Mouse (Mus musculus): ENCODE results near the gene Otulinl. TPM values are rescaled to one million over a fixed set of nuclear protein-coding genes. Genes with fewer than 3 reads are reported as not detected.
A peak's percentile ranks its signal among the peaks of the same experiment; 100 is the strongest.

Otulinl gene
- total RNA-seq, 2 experiments from 2014 or later: 27.8 to 29.1 TPM

- DNase-seq (ENCODE audit: low spot score in 2 of 2): no peak
Measured at GRCm38 (mm10) chr15:27658356-27658755, 23.0 kb downstream of the Otulinl start.

GRCm38 (mm10) chr15:27657866-27658265 lies 23.5 kb downstream of the Otulinl start:
- no peak for DNase-seq (ENCODE audit: low spot score in 2 of 2)

DNA sequence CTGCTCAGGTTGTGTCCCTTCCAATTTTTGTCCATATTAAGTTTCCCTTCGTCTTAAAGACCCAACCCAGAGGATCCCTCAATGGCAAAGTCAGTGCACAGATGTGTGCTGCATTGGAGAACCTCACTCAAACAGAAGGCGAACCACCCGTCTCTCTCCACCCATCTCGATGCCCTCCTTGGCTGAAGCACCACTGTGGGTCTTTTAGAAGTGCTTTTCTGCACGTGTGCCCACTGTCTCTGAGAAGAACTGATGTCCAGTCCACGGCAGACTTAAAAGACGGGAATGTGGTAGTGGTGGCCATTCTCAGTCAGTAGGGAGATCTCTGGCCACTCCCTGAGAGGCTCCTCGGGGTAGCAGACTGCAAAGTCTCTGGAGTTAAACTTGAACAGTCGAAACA lies 24.8 kb downstream of the Otulinl start:
- no peak for DNase-seq (ENCODE audit: low spot score in 2 of 2)

- DNase-seq (ENCODE audit: low spot score in 2 of 2): no peak
Measured at GRCm38 (mm10) chr15:27655015-27655414, 26.4 kb downstream of the Otulinl start.

DNA sequence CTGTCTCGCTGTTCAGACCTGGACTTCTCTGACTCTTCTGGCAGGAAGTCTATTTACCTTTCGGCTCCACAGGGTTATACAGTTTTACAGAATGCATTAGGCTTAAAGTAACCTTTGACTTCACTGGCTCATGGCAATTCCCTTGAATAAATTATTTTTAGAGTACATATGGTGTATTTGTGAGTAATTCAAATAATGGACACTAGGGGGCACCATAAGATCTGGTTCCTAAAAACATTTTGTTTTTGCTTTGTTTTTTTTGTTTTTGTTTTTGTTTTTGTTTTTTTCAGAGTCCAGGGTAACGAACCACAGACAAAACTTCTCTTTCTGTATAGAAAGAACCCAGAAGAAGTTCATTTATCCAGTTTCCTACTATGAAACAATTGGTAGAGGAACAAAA lies 33.7 kb downstream of the Otulinl start:
- no peak for DNase-seq (ENCODE audit: low spot score in 2 of 2)

DNA sequence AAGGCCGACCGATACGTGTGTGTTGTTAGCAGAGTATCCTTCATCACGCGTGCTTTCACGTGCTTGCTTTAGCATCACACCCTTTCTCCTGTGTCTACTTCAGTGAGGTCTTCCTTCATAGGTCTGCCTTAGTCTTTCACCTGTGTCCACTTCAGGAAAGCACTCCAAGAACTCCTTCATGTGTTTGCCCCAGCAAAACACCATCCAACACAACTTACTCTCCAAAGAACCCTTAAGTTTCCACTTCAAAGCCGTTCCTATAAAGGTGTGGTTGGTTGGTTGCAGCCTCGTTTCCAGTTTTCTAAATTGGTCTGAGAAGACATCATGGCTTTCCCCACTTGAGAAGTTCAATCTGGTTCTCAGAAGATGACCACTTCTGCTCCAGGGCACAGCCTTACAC lies 34.7 kb downstream of the Otulinl start:
- no peak for DNase-seq (ENCODE audit: low spot score in 2 of 2)

DNA sequence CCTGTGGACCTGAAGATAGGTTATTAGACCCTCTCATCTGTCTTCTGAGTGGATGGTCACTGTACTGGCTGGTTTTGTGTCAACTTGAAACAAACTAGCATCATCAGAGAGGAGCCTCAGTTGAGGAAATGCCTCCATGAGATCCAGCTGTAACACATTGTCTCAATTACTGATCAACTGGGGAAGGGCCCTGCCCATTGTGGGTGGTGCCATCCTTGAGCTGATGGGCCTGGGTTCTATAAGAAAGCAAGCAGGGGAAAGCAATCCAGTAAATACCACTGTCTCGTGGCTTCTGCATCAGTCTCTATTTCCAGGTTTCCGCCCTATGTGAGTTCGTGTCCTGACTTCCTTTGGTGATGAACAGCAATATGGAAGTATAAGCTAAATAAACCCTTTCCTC lies 36.1 kb downstream of the Otulinl start:
- DNase-seq (ENCODE audit: low spot score in 2 of 2): no peak

DNA sequence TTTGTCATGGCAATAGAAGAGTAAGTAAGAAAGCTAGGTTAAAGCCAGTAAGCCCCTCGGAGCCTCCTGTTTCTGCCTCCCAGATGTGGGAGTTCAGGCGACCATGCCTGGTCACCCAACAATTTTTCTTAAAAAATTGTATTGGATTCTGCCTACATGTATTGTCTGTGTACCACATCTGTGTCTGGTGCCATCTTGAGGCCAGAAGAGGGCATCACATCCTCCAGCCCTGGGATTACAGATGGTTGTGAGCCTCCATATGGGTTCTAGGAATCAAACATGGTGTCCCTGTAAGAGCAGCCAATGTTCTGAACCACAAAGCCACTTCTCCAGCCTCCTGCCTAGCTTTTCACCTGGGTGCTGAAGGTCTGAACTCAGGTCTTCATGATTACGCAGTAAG lies 38.5 kb downstream of the Otulinl start:
- peak in 1 of 2 experiments; percentile 74 for DNase-seq (ENCODE audit: low spot score in 2 of 2)

GRCm38 (mm10) chr15:27641171-27641570 lies 40.2 kb downstream of the Otulinl start:
- DNase-seq (ENCODE audit: low spot score in 2 of 2): no peak

DNA sequence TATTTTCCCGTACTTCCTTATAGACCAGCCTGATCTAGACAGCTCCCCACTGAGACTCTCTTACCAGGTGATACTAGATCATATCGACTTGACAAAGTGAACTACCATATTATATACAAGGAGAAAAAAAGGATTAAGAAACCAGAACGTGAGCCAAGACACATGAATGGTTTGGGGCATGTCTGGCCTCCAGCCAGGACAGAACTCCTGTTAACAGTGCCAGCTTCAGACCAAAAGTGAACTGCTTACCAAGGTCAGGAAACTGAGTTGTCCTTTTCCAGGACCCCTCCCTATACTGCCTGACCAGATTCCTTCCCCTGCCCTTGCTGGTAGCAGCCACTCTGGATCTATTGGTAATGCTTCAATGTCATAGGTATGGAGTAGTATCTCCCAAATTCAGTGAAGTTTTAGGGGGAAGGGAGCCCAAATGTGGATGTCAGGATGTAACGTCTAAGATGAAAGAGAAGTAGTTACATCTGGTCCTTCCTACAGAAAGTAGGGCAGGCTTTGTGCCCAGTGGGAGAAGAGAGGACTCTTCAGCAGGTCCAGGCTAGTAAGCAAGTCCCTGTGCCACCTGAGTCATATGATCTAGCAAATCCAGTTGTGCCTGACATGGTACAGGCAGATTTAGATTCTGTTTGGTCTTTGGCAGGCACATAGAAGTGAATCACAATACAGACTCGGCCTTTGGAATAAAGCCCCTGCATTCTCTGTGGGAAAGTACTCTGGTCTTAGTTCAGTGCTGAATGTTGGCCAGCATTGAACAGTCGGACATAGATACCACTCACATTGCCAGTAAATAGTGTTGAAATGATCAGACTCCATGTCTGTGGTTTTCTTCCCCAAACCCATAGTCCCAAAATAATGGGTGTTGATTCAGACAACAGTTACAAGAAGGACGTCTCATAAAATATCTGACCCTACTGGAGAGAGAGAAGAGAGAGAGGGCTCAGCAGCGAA lies 47.2 kb downstream of the Otulinl start:
- DNase-seq (ENCODE audit: low spot score in 2 of 2): no peak

DNA sequence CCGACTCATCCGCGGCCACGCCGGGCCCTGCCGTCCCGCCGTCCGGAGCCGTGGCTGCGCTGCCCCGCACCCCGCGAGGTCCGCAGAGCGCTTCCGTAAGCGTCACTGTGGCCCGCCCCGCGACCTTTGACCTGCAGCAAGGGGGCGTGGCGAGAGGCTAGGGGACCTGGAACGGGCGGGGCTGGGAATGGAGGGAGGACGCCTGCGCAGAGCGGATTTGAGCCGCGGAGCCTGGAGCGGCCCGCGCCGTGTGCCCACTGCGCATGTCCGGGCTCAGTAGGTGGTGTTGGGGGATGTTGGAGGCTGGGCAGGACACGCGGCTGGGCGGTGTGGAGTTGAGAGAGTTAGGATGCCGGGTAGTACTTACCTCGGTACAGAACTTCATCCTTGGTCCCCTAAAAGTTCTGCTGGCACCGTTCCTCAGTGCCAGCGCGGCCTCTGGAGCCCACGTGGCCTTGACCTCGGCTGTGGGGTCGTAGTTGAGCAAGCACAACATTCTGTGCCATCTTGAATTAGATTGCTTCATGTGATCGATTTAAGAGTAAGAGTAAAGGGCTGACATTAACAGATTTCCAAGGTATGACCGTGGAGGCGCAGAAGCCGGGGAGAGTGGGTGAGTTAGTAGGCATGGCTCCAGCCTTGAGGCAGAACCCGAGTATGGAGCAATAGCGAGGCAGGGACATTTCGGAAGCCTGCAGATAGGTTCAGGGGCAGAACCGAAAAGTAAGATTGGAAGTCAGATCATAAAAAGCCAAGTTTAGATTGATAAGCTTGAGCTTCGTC lies 50.6 kb downstream of the Otulinl start, which contains the start of gene Otulin:
Otulin (minus strand) TSS at position 93 of the 783 bp plus-strand sequence.
- peak; percentile 97 to 98 for DNase-seq (ENCODE audit: low spot score in 2 of 2)

- peak in 1 of 2 experiments; percentile 16 for DNase-seq (ENCODE audit: low spot score in 2 of 2)
Measured at GRCm38 (mm10) chr15:27629800-27630600, 51.4 kb downstream of the Otulinl start.

DNA sequence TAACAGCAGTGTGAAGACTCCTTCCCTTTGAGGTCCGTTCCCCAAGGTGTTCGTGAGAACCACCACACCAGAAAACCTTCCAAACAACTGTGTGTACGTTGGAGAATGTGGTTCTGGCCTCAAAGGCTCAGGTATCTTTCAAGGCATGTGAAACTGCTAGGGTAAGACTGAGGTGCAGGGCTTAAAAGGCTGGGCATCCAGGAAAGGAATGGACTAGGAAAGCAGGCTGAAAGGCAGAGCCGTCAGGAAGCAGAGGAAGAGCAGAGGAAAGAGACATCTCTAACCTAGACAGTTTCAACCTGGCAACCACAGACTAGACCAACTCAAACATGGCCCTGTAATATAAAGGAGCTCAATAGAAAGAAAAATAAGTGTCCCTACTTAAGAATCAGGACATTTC lies 52.3 kb downstream of the Otulinl start:
- DNase-seq (ENCODE audit: low spot score in 2 of 2): no peak

GRCm38 (mm10) chr15:27627794-27628193 lies 53.6 kb downstream of the Otulinl start:
- no peak for DNase-seq (ENCODE audit: low spot score in 2 of 2)

- no peak for DNase-seq (ENCODE audit: low spot score in 2 of 2)
Measured at GRCm38 (mm10) chr15:27626314-27626713, 55.1 kb downstream of the Otulinl start.

DNA sequence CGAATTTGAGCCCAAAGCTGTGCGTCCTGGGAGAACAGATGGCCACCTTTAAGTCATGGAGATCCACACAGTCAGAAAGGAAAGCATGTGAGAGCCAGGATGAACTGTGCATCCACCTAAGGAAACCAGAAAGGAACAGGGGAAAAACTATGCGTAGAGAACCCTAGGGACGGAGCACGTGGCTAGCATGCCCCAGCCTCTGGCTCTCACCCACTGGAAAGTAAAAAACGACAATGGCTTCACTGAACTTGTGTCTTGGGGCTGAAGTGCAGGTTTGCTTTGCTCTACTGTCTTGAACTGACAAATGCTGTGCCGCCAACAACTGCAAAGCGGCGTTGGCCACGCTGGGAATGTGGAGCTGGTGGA lies 55.5 kb downstream of the Otulinl start:
- DNase-seq (ENCODE audit: low spot score in 2 of 2): no peak

DNA sequence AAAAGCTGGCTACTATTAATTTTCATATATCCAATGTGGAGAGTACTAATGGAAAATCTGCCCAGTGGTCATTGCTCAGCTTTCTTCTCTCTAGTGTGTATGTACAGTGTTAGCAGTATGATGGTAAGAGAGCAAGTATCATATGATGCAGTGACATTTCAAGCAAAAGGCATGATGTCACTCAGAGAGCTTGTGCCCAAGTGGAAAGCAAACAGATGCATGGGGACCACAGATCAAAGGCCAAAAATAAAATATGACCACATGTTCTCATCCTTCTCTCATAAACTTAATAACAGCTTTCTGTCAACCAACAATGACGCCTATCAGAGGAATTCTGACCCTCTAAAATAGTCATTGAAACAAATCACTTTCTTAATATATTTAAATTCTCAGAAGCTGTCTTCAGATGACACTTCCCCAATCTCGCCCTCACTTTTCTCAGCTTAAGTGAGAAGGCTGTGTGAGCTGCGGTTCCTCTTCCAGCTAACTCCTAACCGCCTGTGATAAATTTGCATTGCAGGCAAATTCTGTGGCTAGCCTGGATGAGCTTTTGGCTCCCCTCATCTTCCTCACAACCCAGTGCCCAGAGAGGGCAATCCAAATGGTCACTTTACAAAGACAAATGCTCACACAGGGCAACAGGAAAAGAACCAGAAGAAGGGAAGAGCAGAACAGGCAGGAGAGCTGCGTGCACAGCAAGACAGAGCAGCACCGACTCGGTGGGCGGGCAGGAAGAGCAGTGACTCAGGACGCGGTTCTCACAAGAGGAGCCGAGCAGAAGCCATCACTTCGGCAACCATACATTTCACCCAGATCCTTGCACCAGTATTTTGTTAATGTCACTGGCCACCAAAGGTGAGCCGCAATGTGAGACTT lies 56.1 kb downstream of the Otulinl start:
- no peak for DNase-seq (ENCODE audit: low spot score in 2 of 2)

- no peak for DNase-seq (ENCODE audit: low spot score in 2 of 2)
Measured at GRCm38 (mm10) chr15:27623286-27623685, 58.1 kb downstream of the Otulinl start.

- no peak for DNase-seq (ENCODE audit: low spot score in 2 of 2)
Measured at GRCm38 (mm10) chr15:27620475-27621185, 60.7 kb downstream of the Otulinl start.

GRCm38 (mm10) chr15:27619683-27620082 lies 61.7 kb downstream of the Otulinl start:
- DNase-seq (ENCODE audit: low spot score in 2 of 2): no peak

Data from layer of hippocampus, adult 18-20 months (tissue).